Mouse (Mus musculus) cerebellum, postnatal 25 days (tissue): Measurements from ENCODE around the gene Cbx8.

Experiments
- DNase-seq, 2 experiments: peaks; one replicate each; pipeline ENCODE4 v3.0.0; 2021; ENCODE audit warnings: mixed read lengths in 2 of 2

The Cbx8 gene

GRCm38 (mm10) chr11:119078691-119079444, 38.1 kb upstream of the Cbx8 start:
- peak; percentile 76 to 81 for DNase-seq

- DNase-seq, result no peak
Measured at GRCm38 (mm10) chr11:119077755-119078154, 37.0 kb upstream of the Cbx8 start.

- DNase-seq, result no peak
Measured at GRCm38 (mm10) chr11:119075805-119076204, 35.0 kb upstream of the Cbx8 start.

- no peak for DNase-seq
Measured at GRCm38 (mm10) chr11:119073876-119074433, 33.2 kb upstream of the Cbx8 start.

- DNase-seq, result peak in 1 of 2 experiments; percentile 42
Measured at GRCm38 (mm10) chr11:119072986-119073385, 32.2 kb upstream of the Cbx8 start.

- no peak for DNase-seq
Measured at GRCm38 (mm10) chr11:119072239-119072638, 31.5 kb upstream of the Cbx8 start.

GRCm38 (mm10) chr11:119066841-119067240, 26.1 kb upstream of the Cbx8 start:
- DNase-seq, result no peak

- no peak for DNase-seq
Measured at GRCm38 (mm10) chr11:119059256-119059655, 18.5 kb upstream of the Cbx8 start.

- peak; percentile 46 to 57 for DNase-seq
Measured at GRCm38 (mm10) chr11:119058041-119058995, 17.5 kb upstream of the Cbx8 start.

- no peak for DNase-seq
Measured at GRCm38 (mm10) chr11:119057291-119057690, 16.5 kb upstream of the Cbx8 start.

- peak; percentile 84 to 86 for DNase-seq
Measured at GRCm38 (mm10) chr11:119056301-119057211, 15.8 kb upstream of the Cbx8 start.

GRCm38 (mm10) chr11:119055571-119056131, 14.9 kb upstream of the Cbx8 start:
- DNase-seq, result peak; percentile 52 to 62

GRCm38 (mm10) chr11:119054351-119055345, 13.9 kb upstream of the Cbx8 start:
- DNase-seq, result peak; percentile 80 to 84

- DNase-seq, result peak; percentile 78 to 82
Measured at GRCm38 (mm10) chr11:119053738-119054350, 13.1 kb upstream of the Cbx8 start.

- DNase-seq, result peak; percentile 87 to 93
Measured at GRCm38 (mm10) chr11:119053257-119053670, 12.5 kb upstream of the Cbx8 start.

- peak; percentile 57 to 65 for DNase-seq
Measured at GRCm38 (mm10) chr11:119052661-119053256, 12.0 kb upstream of the Cbx8 start.

GRCm38 (mm10) chr11:119051927-119052660, 11.3 kb upstream of the Cbx8 start:
- peak; percentile 66 to 76 for DNase-seq

- no peak for DNase-seq
Measured at GRCm38 (mm10) chr11:119051426-119051825, 10.7 kb upstream of the Cbx8 start.

- no peak for DNase-seq
Measured at GRCm38 (mm10) chr11:119050361-119050760, 9.6 kb upstream of the Cbx8 start.
